ENCODE assay signal across 13 mouse cellular contexts in genomic region chr10:62195376-62195775, GRCm38 (mm10). TPM values are rescaled to one million over a fixed set of nuclear protein-coding genes. Genes with fewer than 3 reads are reported as not detected.
DNase-seq lines count a peak whose midpoint lies in the region; ATAC-seq and TF ChIP-seq lines count a peak whose summit lies in the region.
"Had no signal": no experiment of that assay in that cellular context is flagged by ENCODE, and none has a peak within 500 bp of the region (broad histone marks: within the 10 kb centered on the region; RNA-seq: fewer than 3 reads in every experiment).

No protein-coding gene starts in this region.

- ATAC-seq in lung, embryonic 15.5 days (ENCODE audit: borderline replicate concordance, extremely low read depth, low FRiP score, low TSS enrichment): 0 out of 2 replicates have a peak, but pooled peaks have one; percentile 21
- no peak for ATAC-seq in forebrain, postnatal 0 days

- no peak for TF ChIP-seq POLR2A in cortical plate, adult 2 months (IDR thresholded peaks at IDR 0.05; ENCODE audit: extremely low read depth, insufficient read depth, low read length)

- no peak for TF ChIP-seq CTCF in cortical plate, adult 2 months (IDR thresholded peaks at IDR 0.05; ENCODE audit: extremely low read depth, insufficient read depth, low read length)
- TF ChIP-seq CTCF in forebrain, postnatal 0 days (IDR thresholded peaks at IDR 0.05; ENCODE audit: low read depth): no peak

- intact Hi-C loops in gastrocnemius, postnatal 36 days (cut with DNase I): no loop called here

- H3K9ac ChIP-seq in lung, embryonic 15.5 days: no peak overlapping the region
- H3K9ac ChIP-seq in forebrain, postnatal 0 days: no peak overlapping the region
- H3K9ac ChIP-seq: kidney, embryonic 15.5 days; limb, embryonic 15.5 days had no signal

- H3K27me3 ChIP-seq in lung, embryonic 15.5 days: no peaks in the 10 kb centered on the region
- H3K27me3 ChIP-seq in forebrain, postnatal 0 days (ENCODE audit: insufficient read depth, low read length): no peaks in the 10 kb centered on the region
- H3K27me3 ChIP-seq: kidney, embryonic 15.5 days; limb, embryonic 15.5 days had no signal

- H3K9me3 ChIP-seq in lung, embryonic 15.5 days: no peaks in the 10 kb centered on the region
- H3K9me3 ChIP-seq in forebrain, postnatal 0 days (ENCODE audit: low read length): no peaks in the 10 kb centered on the region
- H3K9me3 ChIP-seq: kidney, embryonic 15.5 days; limb, embryonic 15.5 days had no signal

- H3K4me1 ChIP-seq in lung, embryonic 15.5 days: peaks cover 4% of the 10 kb centered on the region; the same call in 1 of the 2 replicates
- 0 out of 2 replicates have a peak, but pooled peaks cover 1% of the 10 kb centered on the region for H3K4me1 ChIP-seq in cortical plate, adult 2 months (ENCODE audit: control insufficient read depth, insufficient read depth, low read length)
- 0 out of 2 replicates have a peak, but pooled peaks cover 4% of the 10 kb centered on the region for H3K4me1 ChIP-seq in forebrain, postnatal 0 days (ENCODE audit: insufficient read depth)

- WGBS in lung, embryonic 15.5 days: 54% methylated on average over 7 of the region's 7 CpGs
- WGBS in forebrain, postnatal 0 days: 58% methylated on average over 7 of the region's 7 CpGs

- H3K4me2 ChIP-seq in lung, embryonic 15.5 days: no peak overlapping the region
- H3K4me2 ChIP-seq in forebrain, postnatal 0 days (ENCODE audit: low read depth): no peak overlapping the region
- H3K4me2 ChIP-seq: kidney, embryonic 15.5 days; limb, embryonic 15.5 days had no signal

- H3K27ac ChIP-seq in lung, embryonic 15.5 days: no peak overlapping the region
- 0 out of 2 replicates have a peak overlapping the region, but pooled peaks have one; percentile 55 for H3K27ac ChIP-seq in cortical plate, adult 2 months (ENCODE audit: insufficient read depth, low read length)
- H3K27ac ChIP-seq in forebrain, postnatal 0 days (ENCODE audit: low read depth, low read length): no peak overlapping the region
- H3K27ac ChIP-seq: kidney, embryonic 15.5 days; limb, embryonic 15.5 days had no signal

- H3K4me3 ChIP-seq in lung, embryonic 15.5 days: no peak overlapping the region
- no peak overlapping the region for H3K4me3 ChIP-seq in cortical plate, adult 2 months (ENCODE audit: insufficient read depth, low read length)
- no peak overlapping the region for H3K4me3 ChIP-seq in forebrain, postnatal 0 days (ENCODE audit: low read depth, low read length)
- H3K4me3 ChIP-seq: kidney, embryonic 15.5 days; limb, embryonic 15.5 days had no signal

- DNase-seq in gastrocnemius, adult 18-20 months (ENCODE audit: low spot score): peak; percentile 45
- no peak for DNase-seq in gastrocnemius, postnatal 36 days
- no peak for DNase-seq in lung, adult 18-20 months
- DNase-seq in natural killer cell, adult 2 months (ENCODE audit: low spot score in 2 of 2): peak; percentile 48 to 63
- DNase-seq in forebrain, postnatal 0 days: no peak
- DNase-seq in right cerebral cortex, adult 2 months (ENCODE audit: low spot score in 2 of 2): no peak
- DNase-seq: gastrocnemius, postnatal 10 days had no signal

- no peaks in the 10 kb centered on the region for H3K36me3 ChIP-seq in lung, embryonic 15.5 days
- H3K36me3 ChIP-seq in forebrain, postnatal 0 days (ENCODE audit: insufficient read depth): no peaks in the 10 kb centered on the region
- H3K36me3 ChIP-seq: limb, embryonic 15.5 days had no signal

RNA-seq across cellular contexts. Expression of gene Tspan15, which starts 35.7 kb away (rescaled TPM):
- total RNA-seq in gastrocnemius, adult 18-20 months (2021): 1 to 10 TPM; 2.9 to 5.5 TPM
- total RNA-seq in gastrocnemius, postnatal 36 days (2021): 1 to 10 TPM; 3.5 to 6.4 TPM
- polyA plus RNA-seq in lung, embryonic 15.5 days (2015; fragmentation: Nextera tagmentation; extraction: Ambion mirVana): 66.5 and 84.5 TPM in 2 replicates
- polyA plus RNA-seq in cortical plate, adult 2 months (2012; rRNA removed): 26.6 and 26.9 TPM in 2 replicates
- 7.2 and 11.6 TPM in 2 replicates for total RNA-seq in forebrain, postnatal 0 days (2014; rRNA removed)
- 11.6 and 15.2 TPM in 2 replicates for polyA plus RNA-seq in forebrain, postnatal 0 days (2015; fragmentation: Nextera tagmentation; extraction: Ambion mirVana)

RNA-seq across cellular contexts. Expression of gene Fam241b, which starts 51.7 kb away (rescaled TPM):
- total RNA-seq in gastrocnemius, adult 18-20 months (2021): 1 to 10 TPM; 1.7 to 2.7 TPM
- total RNA-seq in gastrocnemius, postnatal 36 days (2021): under 1 TPM; 0.42 to 0.54 TPM
- polyA plus RNA-seq in lung, embryonic 15.5 days (2015; fragmentation: Nextera tagmentation; extraction: Ambion mirVana): 14.0 and 14.4 TPM in 2 replicates
- polyA plus RNA-seq in cortical plate, adult 2 months (2012; rRNA removed): 50.3 and 56.6 TPM in 2 replicates
- 118 and 120 TPM in 2 replicates for total RNA-seq in forebrain, postnatal 0 days (2014; rRNA removed)
- 193 and 196 TPM in 2 replicates for polyA plus RNA-seq in forebrain, postnatal 0 days (2015; fragmentation: Nextera tagmentation; extraction: Ambion mirVana)

RNA-seq across cellular contexts. Expression of gene Tacr2, which starts 56.9 kb away (rescaled TPM):
- total RNA-seq in gastrocnemius, adult 18-20 months (2021): not detected
- total RNA-seq in gastrocnemius, postnatal 36 days (2021): not detected
- polyA plus RNA-seq in lung, embryonic 15.5 days (2015; fragmentation: Nextera tagmentation; extraction: Ambion mirVana): 0.56 and 0.72 TPM in 2 replicates
- 0.31 and 0.42 TPM in 2 replicates for polyA plus RNA-seq in cortical plate, adult 2 months (2012; rRNA removed)
- total RNA-seq in forebrain, postnatal 0 days (2014; rRNA removed): not detected in 2 replicates
- polyA plus RNA-seq in forebrain, postnatal 0 days (2015; fragmentation: Nextera tagmentation; extraction: Ambion mirVana): not detected in 2 replicates
- total RNA-seq: gastrocnemius, postnatal 10 days; hematopoietic stem cell, adult 5-6 weeks had no signal
- polyA plus RNA-seq: brain, embryonic 14.5 days; limb, embryonic 15.5 days had no signal

Comparison
In these comparisons a context has a peak if more than half of its experiments do, and no peak if none do; other contexts are left out.
1. DNase-seq: peak in gastrocnemius, adult 18-20 months (single experiment) and natural killer cell, adult 2 months (2 of 2); none in gastrocnemius, postnatal 36 days (0 of 2), lung, adult 18-20 months (0 of 2), forebrain, postnatal 0 days (single experiment) and right cerebral cortex, adult 2 months (0 of 2).
2. RNA of gene Fam241b, which starts 51.7 kb away (total RNA-seq): 118 to 120 TPM in forebrain, postnatal 0 days; 1.7 to 2.7 TPM in gastrocnemius, adult 18-20 months and 0.42 to 0.54 TPM in gastrocnemius, postnatal 36 days; every median in the first group is over 10 times any median in the second.